Mouse (Mus musculus) testis, adult 2 months (tissue): ENCODE measurements around the gene Afap1l2.

ENCODE experiments used
- CTCF ChIP-seq: fragments of 200-500 bp; IDR thresholded peaks from 2 replicates; pipeline ENCODE4 v1.5.1; 2012; ENCODE audit warnings: low read depth, mild to moderate bottlenecking, inconsistent platforms, low read length, moderate library complexity; ENCODE audit not compliant: control insufficient read depth, insufficient read depth, insufficient replicate concordance
- POLR2A ChIP-seq: fragments of 200-500 bp; IDR thresholded peaks from 2 replicates; pipeline ENCODE4 v1.6.1; 2012; ENCODE audit warnings: low read depth, mild to moderate bottlenecking, inconsistent platforms, low read length, moderate library complexity; ENCODE audit not compliant: control insufficient read depth

DNA sequence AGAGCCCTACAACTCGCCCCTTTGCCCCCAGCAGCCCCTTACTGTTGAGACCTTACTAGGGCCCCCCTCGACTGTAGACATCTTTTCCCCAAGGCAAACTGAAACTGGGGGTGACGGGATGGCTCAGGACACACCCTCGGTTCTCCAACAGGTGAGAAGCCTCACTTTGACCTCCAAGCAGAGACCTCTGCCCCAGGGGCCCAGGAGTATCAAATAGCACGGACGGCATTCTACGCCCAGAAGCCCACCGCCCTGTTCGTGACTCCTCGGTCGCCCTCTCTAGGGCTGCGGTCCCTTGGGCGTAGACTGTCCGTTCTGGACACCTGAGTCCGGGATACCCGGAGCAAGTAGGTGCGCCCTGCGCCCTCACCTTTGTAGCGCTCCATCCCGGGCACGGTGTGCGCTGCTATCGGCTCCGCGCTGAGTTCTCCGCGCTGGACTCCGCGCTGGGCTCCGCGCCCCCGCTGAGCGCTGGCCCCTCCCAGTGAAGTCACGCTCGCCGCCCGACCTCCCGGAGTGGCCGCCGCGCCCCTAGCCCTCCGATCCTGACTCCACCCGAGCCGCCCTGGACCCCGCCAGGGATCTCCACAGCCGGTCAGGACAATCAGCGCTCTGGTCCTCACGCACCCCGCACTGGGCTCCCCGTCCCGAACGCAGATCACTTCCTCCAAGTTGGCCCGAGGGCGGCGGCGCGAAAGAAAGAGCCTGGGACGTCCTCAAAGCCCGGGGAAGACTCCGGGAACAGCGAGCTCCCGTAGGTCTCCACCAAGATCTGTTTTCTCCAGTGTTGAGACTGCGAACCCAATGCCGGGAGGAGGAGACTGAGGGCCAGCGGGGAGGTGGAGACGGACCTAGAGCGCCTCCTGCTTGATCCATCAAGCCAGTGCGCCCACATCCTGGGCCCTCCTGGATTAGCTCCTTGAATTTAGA is at the start of gene Afap1l2:
- peak; percentile 48; the same call in 1 of the 2 replicates for TF ChIP-seq CTCF
- TF ChIP-seq POLR2A: no peak
